Mouse (Mus musculus) liver, embryonic 14.5 days (tissue): Measurements from ENCODE around the gene Pknox2. TPM values are rescaled to one million over a fixed set of nuclear protein-coding genes. Genes with fewer than 3 reads are reported as not detected.

ENCODE experiments used
- ATAC-seq: fragments of 200-750 bp; cut with Nextera tagmentation; 2 replicates; pipeline ENCODE4 v1.8.0; 2017; ENCODE audit warnings: moderate number of reproducible peaks, mild to moderate bottlenecking, moderate library complexity; ENCODE audit not compliant: insufficient read depth
- DNase-seq, 3 experiments: peaks; one replicate each; pipeline ENCODE4 v3.0.0-alpha.2; 2012 to 2013; ENCODE audit warnings: low read depth in 3 of 3, low spot score in 3 of 3
- H3K27ac ChIP-seq: fragments of 300-500 bp; sonication (generic); 2 replicates; pipeline ENCODE4 v1.5.1; 2014; ENCODE audit warnings: moderate library complexity, mild to moderate bottlenecking, control low read depth, inconsistent platforms
- H3K27me3 ChIP-seq: fragments of 300-500 bp; sonication (generic); 2 replicates; pipeline ENCODE4 v1.6.1; 2014; ENCODE audit warnings: mild to moderate bottlenecking, low read length, moderate library complexity; ENCODE audit not compliant: control insufficient read depth, insufficient read depth
- H3K36me3 ChIP-seq: fragments of 300-500 bp; sonication (generic); replicated peaks from 2 replicates; pipeline ENCODE4 v1.6.1; 2014; ENCODE audit warnings: low read depth; ENCODE audit not compliant: control insufficient read depth, insufficient read depth
- H3K4me1 ChIP-seq, 2 experiments: fragments of 200-500 bp in 1 of 2; fragments of 300-500 bp in 1 of 2; sonication (generic) in 1 of 2; replicated peaks; 2 replicates each; pipeline ENCODE4 v1.6.1; 2012 to 2014; ENCODE audit warnings: antibody characterized with exemption in 1 of 2, inconsistent platforms in 1 of 2, low read length in 1 of 2; ENCODE audit not compliant: control insufficient read depth in 2 of 2, insufficient read depth in 2 of 2
- H3K4me2 ChIP-seq: fragments of 300-500 bp; sonication (generic); 2 replicates; pipeline ENCODE4 v1.6.1; 2014; ENCODE audit warnings: low read depth, mild to moderate bottlenecking, control low read depth, moderate library complexity
- H3K4me3 ChIP-seq, 2 experiments: fragments of 200-500 bp in 1 of 2; fragments of 300-500 bp in 1 of 2; sonication (generic) in 1 of 2; 2 replicates each; pipeline ENCODE4 v1.5.1; 2012 to 2014; ENCODE audit warnings: low read depth in 2 of 2, low read length in 2 of 2, mild to moderate bottlenecking in 2 of 2, control low read depth in 1 of 2, inconsistent platforms in 1 of 2, moderate library complexity in 1 of 2; ENCODE audit not compliant: insufficient read depth in 1 of 2
- H3K9ac ChIP-seq: fragments of 300-500 bp; sonication (generic); replicated peaks from 2 replicates; pipeline ENCODE4 v1.6.1; 2014; ENCODE audit warnings: mild to moderate bottlenecking, control low read depth, moderate library complexity
- H3K9me3 ChIP-seq: fragments of 300-500 bp; sonication (generic); 2 replicates; pipeline ENCODE4 v1.6.1; 2016; ENCODE audit warnings: low read length, mixed read lengths; ENCODE audit not compliant: control insufficient read depth
- CTCF ChIP-seq: IDR thresholded peaks from 2 replicates; pipeline ENCODE4 v1.5.1; 2016; ENCODE audit warnings: antibody characterized with exemption, low read depth, control low read depth
- EP300 ChIP-seq: IDR thresholded peaks from 2 replicates; pipeline ENCODE4 v1.6.1; 2016; ENCODE audit warnings: antibody characterized with exemption, low read depth
- WGBS: fragments of 180-500 bp; shearing (Covaris S2); extraction: QIAGEN DNeasy Blood & Tissue Kit; methylation state at CpG from one replicate; pipeline ENCODE4 v1.1.7; 2014; ENCODE audit not compliant: insufficient replicate concordance; 5-methylcytosine and 5-hydroxymethylcytosine counted together
- polyA plus RNA-seq, 2 experiments: library from polyadenylated mRNA; depleted of rRNA in 1 of 2; stranded (reverse) in 1 of 2; unstranded in 1 of 2; fragments of >200 nt; fragmentation: Nextera tagmentation in 1 of 2; extraction: Ambion mirVana in 1 of 2; gene quantifications; 2 replicates each; pipeline versions ENCODE4 v1.2.1 to v1.2.3; 2012 to 2014

Pknox2 gene
- polyA plus RNA-seq, 2 experiments: 0.08 to 0.18 TPM

DNA sequence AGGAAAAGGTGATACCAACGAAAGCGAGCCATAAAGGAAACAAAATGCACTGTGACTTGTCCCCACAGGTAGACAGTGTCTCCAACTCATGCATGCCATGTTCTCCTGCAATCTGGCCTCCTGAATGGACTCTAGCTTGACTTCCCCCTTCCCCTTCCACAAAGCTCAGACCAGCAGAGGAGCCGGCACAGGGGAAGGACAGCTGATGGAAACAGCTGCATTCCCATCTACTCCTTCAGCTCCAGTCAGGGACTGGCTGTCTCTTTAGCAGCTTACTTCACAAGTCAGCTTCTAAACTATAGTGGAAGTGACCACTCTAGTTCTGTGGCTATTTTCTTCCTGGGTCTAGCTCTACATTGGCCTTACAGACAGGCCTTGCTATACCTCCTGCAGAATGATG, 43.0 kb downstream of the Pknox2 start:
- 47% methylated on average over 3 of the region's 3 CpGs for WGBS

DNA sequence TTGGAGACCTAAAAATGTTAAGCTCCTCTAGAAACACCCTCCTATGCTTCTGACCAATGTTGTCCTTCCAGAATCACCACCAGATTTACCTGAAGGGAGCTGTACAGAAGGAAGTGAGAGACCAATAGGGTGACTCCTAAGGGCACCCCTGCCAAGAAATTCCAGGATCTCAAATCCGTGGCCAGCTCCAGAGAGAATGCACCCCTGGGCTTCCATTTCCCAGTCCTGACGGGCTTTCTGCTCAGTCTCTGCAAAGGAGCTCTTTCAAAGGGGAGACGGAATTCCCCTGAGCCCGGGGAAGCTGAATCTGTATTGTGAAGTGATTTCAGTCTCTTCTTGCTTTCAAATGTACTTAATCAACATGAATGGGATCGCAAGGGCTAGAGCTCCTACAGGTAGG, 43.4 kb downstream of the Pknox2 start:
- H3K4me3 ChIP-seq: no peak overlapping the region
- DNase-seq: no peak
- no peak overlapping the region for H3K27ac ChIP-seq
- H3K9ac ChIP-seq: no peak overlapping the region
- no peaks in the 10 kb centered on the region for H3K9me3 ChIP-seq
- no peak for ATAC-seq
- WGBS: 48% methylated on average over 5 of the region's 5 CpGs
- no peak for TF ChIP-seq EP300
- no peak for TF ChIP-seq CTCF
- no peaks in the 10 kb centered on the region for H3K4me1 ChIP-seq
- no peak overlapping the region for H3K4me2 ChIP-seq
- no peaks in the 10 kb centered on the region for H3K36me3 ChIP-seq
- H3K27me3 ChIP-seq: no peaks in the 10 kb centered on the region

More for the DNA sequence above, 43.0 kb downstream of the Pknox2 start:
- Histone ChIP-seq H3K36me3 (no peaks in the 10 kb centered on the region), H3K9ac (no peak overlapping the region), H3K9me3 (no peaks in the 10 kb centered on the region), H3K4me1 (no peaks in the 10 kb centered on the region), H3K4me3 (no peak overlapping the region), H3K4me2 (no peak overlapping the region), H3K27me3 (no peaks in the 10 kb centered on the region), H3K27ac (no peak overlapping the region)
- DNase-seq: no peak
- TF ChIP-seq EP300: no peak
- TF ChIP-seq CTCF: no peak
- ATAC-seq: no peak

DNA sequence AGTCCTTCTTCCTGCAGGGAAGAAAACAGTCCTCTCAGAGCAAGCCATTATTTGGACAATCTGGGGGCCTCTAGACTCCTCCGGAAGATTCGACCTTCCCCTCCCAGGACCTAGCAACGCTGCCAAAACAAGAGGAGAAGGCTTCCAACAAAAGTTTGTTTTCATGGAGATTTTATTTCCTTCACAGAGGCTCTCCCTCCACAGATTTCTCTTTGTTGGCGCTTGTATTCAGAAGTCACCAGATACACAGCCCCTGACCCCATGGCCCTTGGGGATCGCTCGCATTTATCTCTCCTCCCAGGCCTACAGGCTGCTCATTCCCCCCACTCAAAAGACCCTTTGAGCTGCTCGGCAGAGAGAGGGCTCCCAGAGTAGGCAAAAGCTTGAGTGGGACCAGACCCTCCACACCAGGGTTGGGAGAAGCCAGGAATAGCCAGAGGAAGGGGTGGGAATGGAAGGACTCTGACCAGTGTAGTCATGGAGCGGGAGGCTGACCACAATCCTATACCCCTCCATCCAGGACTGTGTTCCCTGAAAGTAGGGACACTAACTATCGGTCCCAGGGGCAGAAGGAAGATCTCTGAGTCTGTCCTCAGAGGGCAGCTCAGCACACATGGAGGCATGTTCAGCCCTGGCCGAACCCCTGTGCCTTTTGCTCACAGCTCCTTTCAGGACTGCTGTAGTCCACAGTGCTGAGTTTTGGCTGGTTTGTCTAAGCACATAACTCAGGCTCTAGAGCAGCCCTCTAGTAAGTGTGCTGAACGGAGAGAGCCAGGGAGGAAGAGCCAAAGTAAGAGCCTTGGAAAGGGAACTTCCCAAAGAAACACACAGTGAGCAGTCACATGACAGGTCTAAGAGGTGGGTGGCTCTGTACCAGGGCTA, 45.9 kb downstream of the Pknox2 start:
- no peak for ATAC-seq
- no peaks in the 10 kb centered on the region for H3K27me3 ChIP-seq
- no peak overlapping the region for H3K4me2 ChIP-seq
- no peaks in the 10 kb centered on the region for H3K4me1 ChIP-seq
- no peak overlapping the region for H3K4me3 ChIP-seq
- 57% methylated on average over 11 of the region's 11 CpGs for WGBS
- TF ChIP-seq EP300 (no peak), CTCF (no peak)
- no peaks in the 10 kb centered on the region for H3K9me3 ChIP-seq
- no peak for DNase-seq
- no peak overlapping the region for H3K27ac ChIP-seq
- no peak overlapping the region for H3K9ac ChIP-seq
- no peaks in the 10 kb centered on the region for H3K36me3 ChIP-seq

DNA sequence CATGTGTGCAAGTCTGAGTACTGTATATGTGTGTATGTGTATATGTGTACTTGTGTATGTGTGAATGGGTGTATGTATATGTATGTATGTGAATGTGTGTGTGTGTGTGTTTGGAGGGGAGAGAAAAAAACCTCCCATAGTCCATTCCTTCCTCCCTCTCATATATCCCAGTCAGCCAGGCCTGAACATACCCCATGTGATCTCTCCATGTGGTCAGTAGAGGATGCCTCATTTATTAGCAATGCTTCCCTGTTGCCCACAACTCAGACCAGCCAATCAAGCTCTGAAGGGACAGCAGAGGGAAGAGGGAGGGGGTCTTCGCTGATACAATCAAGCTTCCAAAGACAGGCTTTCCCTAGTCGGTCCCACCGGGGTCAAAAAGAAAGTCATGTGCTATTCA, 47.6 kb downstream of the Pknox2 start:
- Histone ChIP-seq H3K27me3 (no peaks in the 10 kb centered on the region), H3K4me3 (no peak overlapping the region), H3K27ac (no peak overlapping the region), H3K4me1 (no peaks in the 10 kb centered on the region), H3K9ac (no peak overlapping the region), H3K9me3 (no peaks in the 10 kb centered on the region), H3K36me3 (no peaks in the 10 kb centered on the region), H3K4me2 (no peak overlapping the region)
- no peak for TF ChIP-seq EP300
- WGBS: 50% methylated on average over 3 of the region's 3 CpGs
- DNase-seq (no peak), ATAC-seq (no peak)

DNA sequence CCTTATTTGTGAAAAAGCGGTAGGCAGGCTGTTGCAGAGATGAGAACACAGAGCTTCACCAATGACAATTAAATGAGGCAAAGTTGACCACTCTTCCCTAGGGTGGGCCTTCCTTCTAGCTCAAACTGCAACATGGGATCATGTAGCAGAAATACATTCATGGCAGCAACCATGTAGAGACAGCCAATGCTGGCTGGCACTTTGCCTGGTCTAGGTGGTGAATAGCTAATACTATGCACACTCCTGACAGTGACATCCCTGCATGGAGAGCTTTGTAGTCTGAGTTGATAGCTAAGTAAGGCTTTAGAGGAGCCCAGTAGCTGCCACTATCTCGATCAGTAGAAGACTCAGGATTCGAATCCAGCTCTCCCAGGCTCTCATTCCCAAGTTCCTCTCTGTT, 48.6 kb downstream of the Pknox2 start:
- 58% methylated on average over 3 of the region's 3 CpGs for WGBS
- ATAC-seq: no peak
- Histone ChIP-seq H3K9me3 (no peaks in the 10 kb centered on the region), H3K4me2 (no peak overlapping the region), H3K36me3 (no peaks in the 10 kb centered on the region), H3K9ac (no peak overlapping the region), H3K4me3 (no peak overlapping the region), H3K27ac (no peak overlapping the region), H3K4me1 (no peaks in the 10 kb centered on the region; a peak in 1 of 4 replicates), H3K27me3 (no peaks in the 10 kb centered on the region)
- DNase-seq: no peak
- no peak for TF ChIP-seq EP300
- TF ChIP-seq CTCF: no peak
